Mouse (Mus musculus) heart, embryonic 14.5 days (tissue): ENCODE measurements at regions not wholly inside any gene's neighbourhood (a gene's known extent, or its start where the extent isn't known, plus 50 kb on each side); places are given as distances from the start of the nearest gene placed in this dataset.

ENCODE experiments used
- ATAC-seq: fragments of 200-750 bp; cut with Nextera tagmentation; 2 replicates; pipeline ENCODE4 v1.8.0; 2017; ENCODE audit warnings: low read depth, moderate TSS enrichment; ENCODE audit not compliant: insufficient number of reproducible peaks, insufficient read depth, low FRiP score
- H3K27ac ChIP-seq, 2 experiments: fragments of 200-500 bp in 1 of 2; fragments of 300-500 bp in 1 of 2; sonication (generic) in 1 of 2; replicated peaks in 1 of 2; 2 replicates each; pipeline ENCODE4 v1.5.1; 2012 to 2014; ENCODE audit warnings: low read depth in 2 of 2, low read length in 2 of 2, control low read depth in 1 of 2, mild to moderate bottlenecking in 1 of 2, mixed read lengths in 1 of 2; ENCODE audit not compliant: control insufficient read depth in 1 of 2, insufficient read depth in 1 of 2
- H3K27me3 ChIP-seq: fragments of 300-500 bp; sonication (generic); 2 replicates; pipeline ENCODE4 v1.6.1; 2014; ENCODE audit warnings: mild to moderate bottlenecking, low read length, control low read depth; ENCODE audit not compliant: control insufficient read depth, insufficient read depth
- H3K36me3 ChIP-seq: fragments of 300-500 bp; sonication (generic); 2 replicates; pipeline ENCODE4 v1.6.1; 2014; ENCODE audit warnings: mild to moderate bottlenecking, control low read depth, low read length, mixed read lengths; ENCODE audit not compliant: control insufficient read depth, insufficient read depth
- H3K4me1 ChIP-seq, 2 experiments: fragments of 200-500 bp in 1 of 2; fragments of 300-500 bp in 1 of 2; sonication (generic) in 1 of 2; 2 replicates each; pipeline ENCODE4 v1.6.1; 2012 to 2014; ENCODE audit warnings: low read length in 2 of 2, control low read depth in 1 of 2, mixed read lengths in 1 of 2; ENCODE audit not compliant: control insufficient read depth in 2 of 2, insufficient read depth in 2 of 2
- H3K4me2 ChIP-seq: fragments of 300-500 bp; sonication (generic); 2 replicates; pipeline ENCODE4 v1.6.1; 2014; ENCODE audit warnings: mild to moderate bottlenecking, low read length
- H3K4me3 ChIP-seq, 2 experiments: fragments of 200-500 bp in 1 of 2; fragments of 300-500 bp in 1 of 2; sonication (generic) in 1 of 2; 2 replicates each; pipeline ENCODE4 v1.5.1; 2012 to 2014; ENCODE audit warnings: low read length in 2 of 2, mild to moderate bottlenecking in 2 of 2, control low read depth in 1 of 2, low read depth in 1 of 2, moderate library complexity in 1 of 2; ENCODE audit not compliant: control insufficient read depth in 1 of 2, insufficient read depth in 1 of 2
- H3K9ac ChIP-seq: fragments of 300-500 bp; sonication (generic); 2 replicates; pipeline ENCODE4 v1.6.1; 2014; ENCODE audit warnings: mild to moderate bottlenecking, low read length
- H3K9me3 ChIP-seq: fragments of 300-500 bp; sonication (generic); 2 replicates; pipeline ENCODE4 v1.6.1; 2016; ENCODE audit warnings: low read length, control low read depth; ENCODE audit not compliant: control insufficient read depth
- WGBS: fragments of 180-500 bp; shearing (Covaris S2); extraction: QIAGEN DNeasy Blood & Tissue Kit; methylation state at CpG from one replicate; pipeline ENCODE4 v1.1.7; 2014; 5-methylcytosine and 5-hydroxymethylcytosine counted together

- no peak overlapping the region for H3K4me2 ChIP-seq
- H3K36me3 ChIP-seq, result no peaks in the 10 kb centered on the region
- no peak overlapping the region for H3K9ac ChIP-seq
- ATAC-seq, result no peak
- no peaks in the 10 kb centered on the region for H3K27me3 ChIP-seq
- H3K27ac ChIP-seq, result no peak overlapping the region
- no peaks in the 10 kb centered on the region for H3K4me1 ChIP-seq
- 76% methylated on average over 3 of the region's 3 CpGs for WGBS
- H3K9me3 ChIP-seq, result no peaks in the 10 kb centered on the region
- no peak overlapping the region for H3K4me3 ChIP-seq
These were observed 80.1 kb upstream of the Ndufb6 start for GRCm38 (mm10) chr4:40359307-40359706.

- no peak overlapping the region for H3K4me2 ChIP-seq
These were observed 78.0 kb upstream of the Ndufb6 start for GRCm38 (mm10) chr4:40357088-40357853.

GRCm38 (mm10) chr4:40355791-40356450 is 76.7 kb upstream of the Ndufb6 start:
- ATAC-seq, result no peak
- no peaks in the 10 kb centered on the region for H3K9me3 ChIP-seq
- H3K4me3 ChIP-seq, result no peak overlapping the region
- 67% methylated on average over 3 of the region's 3 CpGs for WGBS
- no peaks in the 10 kb centered on the region for H3K4me1 ChIP-seq
- H3K9ac ChIP-seq, result no peak overlapping the region
- no peaks in the 10 kb centered on the region for H3K36me3 ChIP-seq
- no peak overlapping the region for H3K27ac ChIP-seq
- no peak overlapping the region for H3K4me2 ChIP-seq
- H3K27me3 ChIP-seq, result no peaks in the 10 kb centered on the region

More at GRCm38 (mm10) chr4:40357088-40357853, 78.0 kb upstream of the Ndufb6 start:
- Histone ChIP-seq H3K4me3 (no peak overlapping the region), H3K9ac (no peak overlapping the region), H3K27ac (no peak overlapping the region), H3K4me1 (no peaks in the 10 kb centered on the region), H3K9me3 (no peaks in the 10 kb centered on the region), H3K27me3 (no peaks in the 10 kb centered on the region), H3K36me3 (no peaks in the 10 kb centered on the region)
- ATAC-seq, result no peak
- 43% methylated on average over 7 of the region's 7 CpGs for WGBS

- no peak for ATAC-seq
- Histone ChIP-seq H3K9me3 (no peaks in the 10 kb centered on the region), H3K4me2 (no peak overlapping the region), H3K4me1 (no peaks in the 10 kb centered on the region), H3K9ac (no peak overlapping the region), H3K36me3 (no peaks in the 10 kb centered on the region), H3K27me3 (no peaks in the 10 kb centered on the region), H3K4me3 (no peak overlapping the region), H3K27ac (no peak overlapping the region)
- 72% methylated on average over 3 of the region's 3 CpGs for WGBS
These were observed 75.2 kb upstream of the Ndufb6 start for GRCm38 (mm10) chr4:40354456-40354855.

GRCm38 (mm10) chr4:40351648-40352047 is 72.4 kb upstream of the Ndufb6 start:
- Histone ChIP-seq H3K27me3 (no peaks in the 10 kb centered on the region), H3K4me3 (no peak overlapping the region), H3K9me3 (no peaks in the 10 kb centered on the region), H3K9ac (no peak overlapping the region), H3K4me2 (no peak overlapping the region), H3K27ac (no peak overlapping the region), H3K36me3 (no peaks in the 10 kb centered on the region), H3K4me1 (no peaks in the 10 kb centered on the region)
- ATAC-seq, result no peak
- WGBS, result 68% methylated on average over 7 of the region's 7 CpGs

GRCm38 (mm10) chr4:40351090-40351489 is 71.9 kb upstream of the Ndufb6 start:
- no peak overlapping the region for H3K4me2 ChIP-seq
- no peak overlapping the region for H3K27ac ChIP-seq
- no peak overlapping the region for H3K4me3 ChIP-seq
- no peak for ATAC-seq
- H3K9me3 ChIP-seq, result no peaks in the 10 kb centered on the region
- no peak overlapping the region for H3K9ac ChIP-seq
- whole genome bisulfite sequencing, result 72% methylated on average over 4 of the region's 4 CpGs
- no peaks in the 10 kb centered on the region for H3K4me1 ChIP-seq
- no peaks in the 10 kb centered on the region for H3K27me3 ChIP-seq
- H3K36me3 ChIP-seq, result no peaks in the 10 kb centered on the region

GRCm38 (mm10) chr4:40345847-40346246 is 66.6 kb upstream of the Ndufb6 start:
- ATAC-seq, result no peak
- Histone ChIP-seq H3K27me3 (no peaks in the 10 kb centered on the region), H3K9me3 (no peaks in the 10 kb centered on the region), H3K27ac (no peak overlapping the region), H3K4me2 (no peak overlapping the region), H3K36me3 (no peaks in the 10 kb centered on the region), H3K4me1 (no peaks in the 10 kb centered on the region), H3K9ac (no peak overlapping the region), H3K4me3 (no peak overlapping the region)
- WGBS, result 44% methylated on average over 3 of the region's 3 CpGs
